In the genomic region with DNA sequence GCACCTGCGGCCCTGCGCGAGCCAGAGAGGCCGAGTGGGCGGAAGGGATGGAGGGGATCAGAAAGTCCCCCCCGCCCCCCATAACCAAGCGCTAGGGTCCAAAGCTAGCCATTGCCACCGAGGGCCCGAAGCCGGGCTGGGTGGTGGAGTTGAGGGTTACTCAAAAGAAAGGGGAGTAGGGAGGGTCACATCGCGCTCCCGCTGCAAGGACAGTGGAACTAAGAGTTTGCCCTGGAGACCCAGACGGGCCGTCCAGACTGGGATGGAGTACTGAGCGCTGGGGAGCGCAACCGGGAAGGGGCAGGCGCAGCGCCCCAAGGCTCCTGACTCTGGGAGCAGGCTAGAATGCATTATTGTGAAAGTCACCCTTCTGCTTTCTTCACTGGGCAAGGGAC, we compare ENCODE assay signal across 9 mouse cellular contexts. TPM values are rescaled to one million over a fixed set of nuclear protein-coding genes. Genes with fewer than 3 reads are reported as not detected.
DNase-seq lines count a peak whose midpoint lies in the region; ATAC-seq and TF ChIP-seq lines count a peak whose summit lies in the region.
"Had no signal": no experiment of that assay in that cellular context is flagged by ENCODE, and none has a peak within 500 bp of the region (broad histone marks: within the 10 kb centered on the region; RNA-seq: fewer than 3 reads in every experiment).

No protein-coding gene starts in this region.

- H3K27ac ChIP-seq in kidney, postnatal 0 days = no peak overlapping the region
- H3K27ac ChIP-seq in forebrain, embryonic 11.5 days (ENCODE audit: low read depth, low read length) = no peak overlapping the region
- no peak overlapping the region for H3K27ac ChIP-seq in limb, embryonic 13.5 days
- H3K27ac ChIP-seq in neural tube, embryonic 15.5 days (replicated peaks) = peak overlapping the region; percentile 80

- no peak for TF ChIP-seq CTCF in kidney, postnatal 0 days (IDR thresholded peaks at IDR 0.05; ENCODE audit: low read depth)

- ATAC-seq in kidney, postnatal 0 days (replicated peaks; ENCODE audit: low FRiP score, low read depth) = no peak
- ATAC-seq in forebrain, embryonic 11.5 days (replicated peaks; ENCODE audit: low FRiP score) = no peak
- ATAC-seq in limb, embryonic 13.5 days (ENCODE audit: low FRiP score, low read depth) = no peak
- no peak for ATAC-seq in neural tube, embryonic 15.5 days (ENCODE audit: low FRiP score)
- ATAC-seq in megakaryocyte-erythroid progenitor cell, adult 5-6 weeks (replicated peaks; ENCODE audit: low FRiP score, low TSS enrichment, poor library complexity, severe bottlenecking) = no peak

- H3K9me3 ChIP-seq in kidney, postnatal 0 days (replicated peaks; ENCODE audit: low read length) = 0 out of 2 replicates have a peak, but pooled peaks cover 4% of the 10 kb centered on the region
- peaks cover 5% of the 10 kb centered on the region; the same call in 1 of the 2 replicates for H3K9me3 ChIP-seq in forebrain, embryonic 11.5 days (ENCODE audit: control insufficient read depth, low read length)
- peaks cover 7% of the 10 kb centered on the region for H3K9me3 ChIP-seq in limb, embryonic 13.5 days
- H3K9me3 ChIP-seq in neural tube, embryonic 15.5 days (replicated peaks) = no peaks in the 10 kb centered on the region

- no peaks in the 10 kb centered on the region for H3K36me3 ChIP-seq in kidney, postnatal 0 days (ENCODE audit: insufficient read depth, low read length)
- no peaks in the 10 kb centered on the region for H3K36me3 ChIP-seq in forebrain, embryonic 11.5 days (ENCODE audit: control insufficient read depth, insufficient read depth, low read length)
- H3K36me3 ChIP-seq in limb, embryonic 13.5 days = no peaks in the 10 kb centered on the region
- H3K36me3 ChIP-seq in neural tube, embryonic 15.5 days = no peaks in the 10 kb centered on the region

- peak overlapping the region; percentile 68 for H3K4me2 ChIP-seq in kidney, postnatal 0 days (ENCODE audit: low read length)
- H3K4me2 ChIP-seq in forebrain, embryonic 11.5 days (ENCODE audit: low read depth, low read length, severe bottlenecking) = peak overlapping the region; percentile 78
- peak overlapping the region; percentile 85 for H3K4me2 ChIP-seq in limb, embryonic 13.5 days (replicated peaks)
- H3K4me2 ChIP-seq in neural tube, embryonic 15.5 days = peak overlapping the region; percentile 61

- WGBS in kidney, postnatal 0 days = 2% methylated on average over 20 of the region's 20 CpGs
- under 1% methylated on average over 20 of the region's 20 CpGs for WGBS in forebrain, embryonic 11.5 days
- under 1% methylated on average over 20 of the region's 20 CpGs for WGBS in limb, embryonic 13.5 days
- under 1% methylated on average over 20 of the region's 20 CpGs for WGBS in neural tube, embryonic 15.5 days

- peak overlapping the region; percentile 40 for H3K4me3 ChIP-seq in kidney, postnatal 0 days (replicated peaks; ENCODE audit: low read depth, low read length)
- peak overlapping the region; percentile 32 for H3K4me3 ChIP-seq in forebrain, embryonic 11.5 days (ENCODE audit: low read depth, low read length)
- peak overlapping the region; percentile 49 for H3K4me3 ChIP-seq in limb, embryonic 13.5 days
- H3K4me3 ChIP-seq in neural tube, embryonic 15.5 days (replicated peaks) = peak overlapping the region; percentile 48

- H3K9ac ChIP-seq in kidney, postnatal 0 days (ENCODE audit: low read depth, low read length) = no peak overlapping the region
- no peak overlapping the region for H3K9ac ChIP-seq in forebrain, embryonic 11.5 days (ENCODE audit: low read length)
- no peak overlapping the region for H3K9ac ChIP-seq in limb, embryonic 13.5 days
- peak overlapping the region; percentile 49 for H3K9ac ChIP-seq in neural tube, embryonic 15.5 days (replicated peaks)

- peaks cover 27% of the 10 kb centered on the region for H3K4me1 ChIP-seq in kidney, postnatal 0 days (replicated peaks; ENCODE audit: insufficient read depth, low read length)
- peaks cover 22% of the 10 kb centered on the region for H3K4me1 ChIP-seq in forebrain, embryonic 11.5 days (replicated peaks; ENCODE audit: control insufficient read depth, insufficient read depth, low read length)
- H3K4me1 ChIP-seq in limb, embryonic 13.5 days = peaks cover 44% of the 10 kb centered on the region
- H3K4me1 ChIP-seq in neural tube, embryonic 15.5 days = peaks cover 69% of the 10 kb centered on the region

- DNase-seq in kidney, postnatal 0 days (ENCODE audit: low spot score) = no peak
- no peak for DNase-seq in kidney, postnatal 14 days
- DNase-seq in forebrain, embryonic 11.5 days (ENCODE audit: low spot score) = no peak
- DNase-seq in ovary, adult 18-20 months (ENCODE audit: low spot score) = no peak
- no peak for DNase-seq in spleen, adult 12 weeks (ENCODE audit: low spot score)

- peaks cover 91% of the 10 kb centered on the region for H3K27me3 ChIP-seq in kidney, postnatal 0 days (ENCODE audit: insufficient read depth, low read length)
- peaks cover 98% of the 10 kb centered on the region for H3K27me3 ChIP-seq in forebrain, embryonic 11.5 days (ENCODE audit: control insufficient read depth, insufficient read depth, low read length)
- peaks cover 98% of the 10 kb centered on the region for H3K27me3 ChIP-seq in limb, embryonic 13.5 days
- H3K27me3 ChIP-seq in neural tube, embryonic 15.5 days (replicated peaks) = peaks cover 86% of the 10 kb centered on the region

RNA-seq across cellular contexts. Expression of a gene that starts 0.6 kb away (rescaled TPM):
- not detected in 2 replicates for polyA plus RNA-seq in kidney, postnatal 0 days (2015; fragmentation: Nextera tagmentation; extraction: Ambion mirVana)
- polyA plus RNA-seq in forebrain, embryonic 11.5 days (2014; fragmentation: Nextera tagmentation; extraction: Ambion mirVana) = 0.33 and 0.43 TPM in 2 replicates
- 0.06 TPM in 1 of 2 replicates, not detected in the other for polyA plus RNA-seq in limb, embryonic 13.5 days (2015; fragmentation: Nextera tagmentation; extraction: Ambion mirVana)
- polyA plus RNA-seq in neural tube, embryonic 15.5 days (2015; fragmentation: Nextera tagmentation; extraction: Ambion mirVana) = 12.2 and 18.7 TPM in 2 replicates
- not detected in 2 replicates for total RNA-seq in megakaryocyte-erythroid progenitor cell, adult 5-6 weeks (2014; fragmentation: Nextera tagmentation)
- not detected in 2 replicates for total RNA-seq in megakaryocyte-erythroid progenitor cell, adult 5-6 weeks (2017)
- total RNA-seq: megakaryocyte, adult 5-6 weeks had no signal
